Mouse (Mus musculus) layer of hippocampus, adult 9-10 months (tissue): Measurements from ENCODE around the gene Ahcy.
"Not testable (repeated sequence)": the region's sequence is repeated elsewhere in the genome, so short reads cannot be mapped to it uniquely, and the experiment has no call there.

Source experiments
- DNase-seq: peaks from one replicate; pipeline ENCODE4 v3.0.0; 2022; ENCODE audit warnings: low spot score

Ahcy gene

DNA sequence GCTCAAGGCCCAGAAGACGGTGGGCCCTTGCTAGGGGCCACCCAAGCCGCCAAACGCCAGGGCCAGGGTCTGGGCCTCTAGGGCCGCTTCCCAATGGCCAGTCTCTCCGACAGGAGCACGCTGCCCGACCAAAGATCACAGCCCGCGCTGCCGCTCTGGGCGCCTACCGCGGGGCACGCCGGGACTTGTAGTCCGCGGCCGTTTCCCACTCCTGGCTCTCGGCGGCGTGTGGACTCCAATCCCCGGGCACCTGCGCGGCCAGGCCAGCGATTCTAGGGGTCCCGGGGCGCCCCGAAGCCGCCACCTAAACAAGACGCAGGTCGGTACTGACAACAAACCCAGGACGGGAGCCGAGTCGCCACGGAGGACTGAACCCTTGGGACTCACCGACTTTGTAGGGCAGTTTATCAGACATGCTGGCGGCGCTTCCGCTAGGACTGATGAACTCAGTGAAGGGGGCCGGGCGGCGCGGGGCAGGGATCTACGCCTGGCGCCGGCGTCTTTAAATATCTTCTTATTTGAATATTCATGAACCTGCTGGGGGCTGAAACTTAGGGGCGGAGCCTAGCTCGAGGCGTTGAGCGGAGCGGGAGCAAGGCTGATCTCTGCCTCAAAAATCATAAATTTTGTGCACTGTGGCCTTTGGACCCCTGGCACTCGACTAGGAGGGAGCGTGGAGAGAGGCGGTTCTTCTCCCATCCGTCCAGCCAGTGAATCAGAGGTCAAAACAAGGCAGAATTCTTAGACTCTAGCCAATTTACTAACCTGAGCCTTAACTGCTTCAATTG, at the start of gene Ahcy:
TSS of gene Ahcy (minus strand) at position 520 of the 788 bp plus-strand sequence.
- peak; percentile 82 for DNase-seq

DNA sequence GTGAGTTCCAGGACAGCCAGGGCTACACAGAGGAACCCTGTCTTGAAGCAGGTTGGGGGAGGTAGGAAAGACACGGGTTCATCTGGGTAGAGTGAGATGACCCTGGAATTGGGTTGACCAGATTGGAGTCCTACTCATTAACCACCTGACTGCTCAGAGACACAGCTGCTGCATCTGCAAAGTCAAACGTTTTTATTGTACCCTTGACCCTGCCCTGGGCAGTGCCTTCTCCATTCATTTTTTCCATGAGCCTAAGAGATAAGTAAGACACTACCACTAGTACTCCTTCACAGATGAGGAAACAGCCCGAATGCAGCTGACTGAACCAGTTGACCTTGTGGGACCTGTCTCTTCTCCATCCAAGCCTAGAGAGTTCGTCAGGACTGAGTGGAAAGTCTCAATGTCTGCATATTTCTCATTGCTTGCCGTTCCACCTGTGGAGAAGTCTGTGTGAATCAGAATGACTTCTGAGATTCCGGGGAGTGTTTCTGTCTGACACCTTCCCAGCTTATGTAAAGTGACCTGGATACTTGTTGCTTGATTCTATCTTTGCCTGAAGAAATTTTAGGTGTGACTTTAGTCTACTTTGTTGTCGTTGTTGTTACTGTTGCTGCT, 41.0 kb upstream of the Ahcy start:
- no peak for DNase-seq

DNA sequence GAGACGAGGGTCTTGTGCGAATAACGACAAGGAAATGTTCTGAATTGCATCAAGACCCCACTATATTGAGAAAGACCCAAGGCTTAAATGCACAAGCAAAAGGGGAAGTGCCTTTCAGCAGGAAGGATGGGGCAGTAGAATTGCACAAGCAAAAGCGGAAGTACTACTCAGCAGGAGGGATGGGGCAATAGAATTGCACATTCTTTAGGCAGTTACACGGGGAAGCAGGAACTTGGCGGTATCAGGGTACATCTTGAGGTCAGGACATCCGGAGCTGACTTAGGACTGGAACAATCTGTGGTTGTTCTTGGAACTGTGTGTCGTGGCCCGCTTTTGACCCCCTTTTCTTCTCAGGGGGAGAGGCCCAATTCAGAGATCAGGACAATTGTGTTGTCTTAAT, 33.0 kb upstream of the Ahcy start:
- not testable (repeated sequence) for DNase-seq

DNA sequence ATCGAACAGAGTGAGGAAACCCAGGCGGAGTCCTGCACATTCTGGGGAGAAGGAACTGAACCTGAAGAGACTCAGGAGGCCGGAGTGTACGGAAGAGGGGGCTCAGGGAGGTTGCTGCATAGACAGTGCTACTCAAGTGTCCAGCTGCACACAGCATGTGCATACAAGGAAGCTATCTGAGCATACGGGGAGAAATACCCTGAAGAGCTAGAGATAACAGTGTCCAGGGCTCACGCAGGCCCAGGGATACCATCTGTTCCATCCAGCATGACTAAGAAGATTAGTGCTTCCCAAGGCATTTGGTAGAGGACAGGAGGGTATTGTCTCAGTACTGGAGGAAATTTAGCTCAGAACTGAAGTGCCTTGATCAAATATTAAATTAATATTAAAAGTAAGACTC, 29.3 kb upstream of the Ahcy start:
- no peak for DNase-seq

DNA sequence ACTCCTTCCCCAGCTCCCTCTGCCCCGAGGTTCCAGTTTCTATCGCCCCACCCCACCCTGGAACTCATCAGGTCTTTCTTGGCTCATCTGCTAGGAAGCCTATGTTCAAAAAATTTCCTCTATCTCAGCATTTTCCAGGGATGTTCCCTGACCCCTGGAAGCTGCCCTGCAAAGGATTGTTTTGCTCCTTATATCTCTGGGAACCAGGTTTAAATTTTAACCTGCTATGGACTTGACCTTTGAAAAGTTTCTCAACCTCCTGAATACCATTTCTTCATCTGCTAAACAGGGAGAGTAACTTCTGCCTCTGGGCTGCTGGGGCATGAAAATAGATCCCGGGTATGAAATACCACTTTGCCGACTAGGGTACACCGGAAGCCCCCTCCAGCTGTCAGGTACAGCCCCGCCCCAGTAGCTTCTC, 27.5 kb upstream of the Ahcy start:
- no peak for DNase-seq

DNA sequence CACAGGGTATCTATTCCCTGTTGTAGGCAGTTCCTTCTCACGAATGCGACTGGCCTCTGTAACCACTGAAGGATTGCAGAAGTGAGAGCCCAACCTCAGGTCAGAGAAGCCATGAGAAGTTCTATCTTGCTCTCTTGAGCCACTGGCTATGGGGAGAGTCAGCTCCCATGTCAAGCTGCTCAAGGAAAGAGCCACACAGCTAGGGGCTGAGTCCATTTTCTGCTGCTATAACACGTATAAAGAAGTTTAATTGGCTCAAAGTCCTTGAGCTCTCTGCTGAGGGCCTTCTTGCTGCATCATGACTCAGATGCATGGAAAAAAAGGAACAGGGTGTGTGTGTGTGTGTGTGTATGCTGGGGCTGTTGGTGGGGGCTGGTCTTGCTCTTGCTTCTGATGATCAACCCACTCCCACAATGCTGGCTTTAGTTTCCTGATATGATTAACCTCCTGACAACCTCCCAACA, 26.5 kb upstream of the Ahcy start:
- no peak for DNase-seq

DNA sequence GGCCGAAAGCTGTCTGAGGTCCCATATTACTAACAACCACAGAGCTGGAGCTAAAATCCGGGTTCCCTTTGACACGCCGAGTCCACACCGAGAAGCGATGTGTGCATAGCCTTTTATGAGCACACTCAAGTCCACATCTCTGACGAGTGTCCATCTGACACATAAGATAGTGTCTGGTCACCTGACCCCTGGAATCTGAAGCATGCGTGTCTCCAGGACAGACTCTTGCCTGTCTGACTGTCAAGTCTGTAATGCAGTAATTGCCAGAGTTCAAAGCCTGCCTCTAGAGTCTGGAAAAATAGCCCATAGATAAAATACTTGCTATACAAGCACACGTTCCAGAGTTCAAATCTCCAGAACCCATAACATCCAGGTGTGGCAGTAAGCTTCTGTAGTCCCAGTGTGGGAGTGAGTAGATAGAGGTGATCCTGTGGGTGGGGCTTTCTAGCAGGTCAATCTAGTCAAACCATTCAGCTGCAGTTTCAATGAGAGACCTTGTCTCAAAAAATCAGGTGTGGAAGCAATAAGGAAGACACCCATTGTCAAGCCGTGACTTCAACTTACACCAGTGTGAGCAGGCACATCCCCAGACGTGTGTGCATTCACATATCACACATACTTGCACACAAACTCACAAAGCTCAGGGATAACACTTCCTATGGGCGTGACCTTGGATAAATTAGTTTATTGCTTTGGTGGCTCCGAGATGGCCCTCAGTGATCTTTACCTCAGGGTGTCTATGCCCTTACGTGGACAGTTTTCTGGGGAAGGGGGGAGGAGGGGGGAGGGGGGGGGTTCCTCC, 25.9 kb upstream of the Ahcy start:
- no peak for DNase-seq

DNA sequence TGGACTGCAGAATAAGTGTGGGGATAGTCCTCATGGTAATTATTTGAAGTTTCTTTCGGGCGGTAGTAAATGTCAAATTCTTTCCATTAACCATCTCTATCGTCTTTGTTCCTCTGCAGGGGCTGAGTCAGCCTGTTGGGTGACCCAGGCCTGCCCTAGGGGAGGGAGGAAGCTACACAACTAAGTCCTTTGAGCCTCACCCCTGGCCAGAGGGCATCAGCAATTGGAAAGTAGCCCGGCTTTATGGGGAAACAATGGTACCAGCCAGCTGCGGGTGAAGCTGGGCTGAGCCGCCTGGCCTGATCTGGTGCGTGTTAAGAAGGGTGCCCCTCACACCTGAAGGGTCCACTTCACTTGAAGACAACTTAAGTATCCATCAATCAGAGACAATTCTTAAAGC, 25.1 kb upstream of the Ahcy start:
- DNase-seq = no peak

DNA sequence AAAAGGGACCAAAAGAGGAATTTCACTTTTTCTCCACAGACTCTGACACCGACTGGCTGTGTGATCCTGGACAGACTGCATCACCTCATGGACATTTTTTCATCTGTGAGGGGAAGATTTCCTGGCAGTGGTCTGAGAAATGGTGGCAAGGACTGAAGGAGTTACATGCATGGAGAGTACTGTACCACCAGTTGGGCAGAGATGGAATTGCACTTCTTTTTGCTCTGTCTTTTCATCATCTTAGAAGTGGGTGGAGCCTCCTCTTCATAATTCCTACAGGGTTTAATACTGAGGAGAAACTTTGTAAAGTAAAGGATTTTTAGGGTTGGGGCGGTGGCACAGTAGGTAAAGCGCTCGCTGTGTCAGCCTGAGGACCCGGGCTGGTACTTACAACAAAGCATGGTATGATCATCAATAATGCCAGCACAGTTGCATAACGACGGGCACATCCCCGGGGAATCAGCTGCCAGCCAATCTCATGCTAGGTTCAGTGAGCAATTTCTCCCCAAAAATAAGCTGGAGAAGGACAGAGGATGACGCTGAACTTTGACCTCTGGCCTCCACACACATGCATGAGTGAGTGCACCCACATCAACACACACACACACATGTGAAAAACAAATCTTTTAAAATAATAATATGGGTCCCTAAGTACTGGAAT, 24.6 kb upstream of the Ahcy start:
- DNase-seq = no peak

DNA sequence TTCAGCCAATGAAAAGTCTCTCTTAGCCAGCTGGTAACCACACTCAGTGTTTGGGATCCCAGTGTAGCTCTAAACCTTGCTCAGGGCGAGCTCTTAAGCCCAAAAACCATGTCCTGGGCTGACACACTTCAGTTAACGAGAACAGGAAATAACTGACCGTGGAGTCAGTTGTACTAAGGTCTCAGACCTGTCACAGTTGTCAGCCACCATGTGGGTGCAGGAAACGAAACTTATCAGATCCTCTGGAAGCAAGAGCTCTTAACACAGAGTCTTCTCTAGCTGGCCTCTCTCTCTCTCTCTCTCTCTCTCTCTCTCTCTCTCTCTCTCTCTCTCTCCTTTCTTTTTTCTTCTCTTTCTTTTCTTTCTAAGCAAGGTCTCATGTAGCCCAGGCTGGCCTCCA, 19.1 kb upstream of the Ahcy start:
- DNase-seq = no peak

DNA sequence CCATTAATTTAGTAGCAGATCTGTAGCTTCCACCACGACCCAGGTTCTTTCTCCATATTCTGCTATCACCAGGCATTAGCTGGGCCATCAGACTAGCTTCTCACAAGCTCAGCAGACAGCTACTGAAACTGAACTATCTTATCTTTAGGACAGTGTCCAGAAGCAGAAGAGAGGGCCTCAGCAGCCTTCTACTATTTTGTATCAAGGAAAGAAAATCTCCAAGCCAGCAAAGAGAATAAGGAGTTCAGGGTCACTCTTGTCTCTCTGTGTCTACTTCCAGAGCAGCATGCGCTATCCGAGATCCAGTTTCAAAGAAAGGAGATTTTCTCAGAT, 17.4 kb upstream of the Ahcy start:
- no peak for DNase-seq

DNA sequence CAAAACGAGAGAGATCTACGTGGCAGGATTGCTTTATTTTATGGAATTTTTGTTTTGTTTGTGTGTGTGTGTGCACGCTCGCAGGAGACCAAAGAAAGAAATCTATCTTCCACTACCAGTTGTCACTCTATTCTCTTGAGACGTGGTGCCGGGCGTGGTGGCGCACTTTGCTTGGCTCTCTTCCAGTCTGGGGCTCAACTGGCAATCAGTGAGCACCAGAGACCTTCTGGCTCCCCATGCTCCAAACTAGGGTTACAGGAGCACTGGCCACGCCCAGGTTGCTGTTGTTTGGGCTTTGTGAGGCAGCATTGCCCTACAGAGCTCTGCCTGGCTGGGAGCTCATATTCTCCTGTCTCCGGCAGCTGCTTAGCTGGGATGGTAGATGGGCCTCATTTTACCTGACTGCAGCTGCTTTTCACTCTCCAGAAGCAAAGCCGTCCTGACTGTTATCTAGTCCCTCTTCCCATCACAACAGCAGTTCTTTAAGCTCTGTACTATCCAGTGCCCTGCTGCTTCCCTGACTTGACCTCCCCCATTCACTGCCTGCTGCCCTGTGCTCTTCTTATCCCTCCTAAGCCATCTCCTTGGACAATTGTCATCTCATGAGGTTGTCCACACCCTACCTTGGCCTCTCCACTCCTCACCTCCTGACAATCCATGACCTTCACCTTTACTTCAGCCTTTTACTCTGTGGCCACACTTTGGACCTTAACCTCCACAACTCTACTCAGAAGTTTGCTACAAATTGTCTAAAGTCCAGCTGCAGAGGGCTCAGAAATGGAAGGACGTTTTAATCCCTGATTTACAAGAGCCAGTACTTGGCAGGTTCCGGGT, 16.8 kb upstream of the Ahcy start:
- no peak for DNase-seq

DNA sequence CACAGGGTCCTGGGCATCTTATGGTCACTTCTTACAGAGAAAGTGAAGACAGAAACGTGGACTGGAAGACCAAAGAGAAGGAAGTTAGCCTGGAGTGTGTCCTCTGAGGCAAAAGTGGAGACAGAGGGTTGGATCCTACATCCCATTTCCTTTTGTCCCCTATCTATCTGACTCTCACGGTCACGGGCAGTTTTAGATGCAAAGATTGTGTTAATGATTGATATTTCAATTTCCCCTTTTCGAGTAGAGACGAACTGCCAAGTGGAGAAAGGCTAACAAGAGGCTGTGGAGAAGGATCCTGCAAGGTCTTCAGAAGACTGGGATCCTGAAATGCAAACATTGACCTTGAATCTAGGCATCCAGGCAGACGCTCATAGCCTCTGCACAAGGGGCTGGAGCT, 14.0 kb upstream of the Ahcy start:
- DNase-seq = no peak

DNA sequence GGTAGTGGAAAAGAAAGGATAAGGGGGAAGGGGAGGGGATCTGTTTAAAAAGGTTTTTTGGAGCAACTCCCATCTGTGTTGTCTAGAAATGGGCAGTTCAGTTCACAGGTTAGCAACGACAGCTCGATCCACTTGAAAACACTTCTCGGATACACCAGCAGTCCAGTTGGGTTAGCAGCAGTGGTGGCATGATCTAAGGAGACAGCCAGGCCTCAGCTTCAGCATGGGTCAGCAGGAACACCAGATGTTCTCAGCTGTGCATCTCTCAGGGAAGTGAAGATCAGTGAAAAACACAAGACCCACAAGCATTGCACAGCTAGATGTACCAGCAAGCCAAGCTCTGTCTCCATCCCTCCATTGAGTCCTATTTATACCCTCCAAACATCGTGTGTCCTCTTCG, 12.0 kb upstream of the Ahcy start:
- no peak for DNase-seq

DNA sequence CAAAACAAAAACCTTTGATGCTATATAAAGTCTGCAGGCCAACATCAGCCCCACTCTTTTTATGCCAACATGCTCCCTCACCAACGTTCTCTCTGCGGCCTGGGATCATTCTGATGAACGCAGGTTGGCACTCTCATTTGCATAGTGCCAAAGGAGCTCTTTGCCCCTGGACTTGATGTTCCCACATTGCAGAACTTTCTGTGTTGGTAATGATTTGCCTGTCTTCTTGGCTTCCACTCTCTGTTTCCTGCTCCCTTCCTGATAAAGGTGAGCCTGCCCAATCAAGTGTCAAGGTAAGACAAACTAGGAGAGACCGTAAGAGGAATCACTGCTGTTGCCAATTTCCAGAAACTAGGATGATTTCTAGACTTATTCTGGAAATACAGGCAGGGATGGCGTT, 10.2 kb upstream of the Ahcy start:
- no peak for DNase-seq

DNA sequence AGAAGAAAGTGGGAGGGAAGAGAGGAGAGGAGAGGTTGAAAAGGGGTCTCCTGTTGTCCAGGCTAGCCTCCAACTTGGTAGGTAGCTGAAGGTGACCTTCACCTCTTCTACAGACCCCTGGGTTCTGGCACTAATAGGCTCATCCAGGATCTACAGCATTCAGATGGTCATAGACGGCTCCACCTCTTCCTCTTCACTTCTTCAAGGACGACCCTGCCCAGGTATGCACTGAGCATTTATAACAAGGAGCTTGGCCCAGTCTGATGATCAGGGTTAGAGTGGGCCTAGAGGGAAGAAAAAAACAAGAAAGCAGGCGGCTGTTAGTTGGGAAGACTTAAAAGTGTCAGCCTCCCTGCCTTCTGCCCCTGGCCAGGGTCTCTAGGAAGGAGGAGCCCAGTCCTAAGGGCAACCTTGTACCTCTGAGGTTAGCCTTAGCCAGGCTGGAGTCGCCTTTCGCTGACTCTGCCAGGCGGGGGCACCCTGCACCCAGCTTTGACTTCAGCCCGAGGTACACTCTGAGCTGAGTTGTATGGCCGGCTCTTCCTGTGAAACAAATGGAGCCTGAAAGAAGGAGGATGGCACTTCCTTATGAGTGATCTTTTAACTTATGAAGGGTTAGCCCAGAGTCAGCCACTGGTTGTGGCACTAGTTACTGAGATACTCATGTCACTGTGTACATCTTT, 8.0 kb upstream of the Ahcy start:
- DNase-seq = no peak

DNA sequence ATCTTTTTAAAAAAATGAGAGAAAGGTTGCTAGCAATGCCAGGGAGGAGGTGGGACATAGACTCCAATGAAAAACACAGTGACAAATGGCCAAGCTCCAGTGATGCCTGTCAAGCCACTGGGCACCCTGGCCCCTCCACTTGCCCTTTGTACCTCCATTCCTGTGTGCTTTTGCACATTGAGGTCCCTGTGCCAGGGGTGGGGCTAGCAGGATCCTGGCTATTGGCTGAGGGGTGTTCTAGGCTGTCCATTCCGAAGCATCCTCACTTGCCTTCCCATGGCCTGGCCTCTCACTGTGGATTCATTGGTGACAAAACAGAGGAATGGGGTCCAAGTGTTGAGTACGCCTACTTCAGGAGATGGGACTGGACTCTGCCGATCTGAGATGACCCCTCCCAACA, 6.8 kb upstream of the Ahcy start:
- DNase-seq = no peak

DNA sequence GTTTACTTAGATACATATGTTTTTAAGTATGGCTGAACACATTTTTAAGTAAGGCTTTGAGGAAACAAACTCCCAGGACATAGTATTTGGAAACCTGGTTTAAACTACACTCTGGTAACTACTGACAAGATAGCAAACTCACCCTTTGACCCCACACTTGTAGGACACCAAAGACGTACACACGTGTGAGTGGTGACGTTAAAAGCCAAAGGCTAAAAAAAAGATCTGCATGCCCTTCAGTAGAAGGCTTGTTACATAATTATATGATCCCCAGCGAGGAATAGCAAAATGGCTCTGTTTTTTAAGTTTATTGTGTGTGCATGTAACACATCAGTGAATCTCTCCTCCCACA, 5.9 kb upstream of the Ahcy start:
- DNase-seq = no peak

DNA sequence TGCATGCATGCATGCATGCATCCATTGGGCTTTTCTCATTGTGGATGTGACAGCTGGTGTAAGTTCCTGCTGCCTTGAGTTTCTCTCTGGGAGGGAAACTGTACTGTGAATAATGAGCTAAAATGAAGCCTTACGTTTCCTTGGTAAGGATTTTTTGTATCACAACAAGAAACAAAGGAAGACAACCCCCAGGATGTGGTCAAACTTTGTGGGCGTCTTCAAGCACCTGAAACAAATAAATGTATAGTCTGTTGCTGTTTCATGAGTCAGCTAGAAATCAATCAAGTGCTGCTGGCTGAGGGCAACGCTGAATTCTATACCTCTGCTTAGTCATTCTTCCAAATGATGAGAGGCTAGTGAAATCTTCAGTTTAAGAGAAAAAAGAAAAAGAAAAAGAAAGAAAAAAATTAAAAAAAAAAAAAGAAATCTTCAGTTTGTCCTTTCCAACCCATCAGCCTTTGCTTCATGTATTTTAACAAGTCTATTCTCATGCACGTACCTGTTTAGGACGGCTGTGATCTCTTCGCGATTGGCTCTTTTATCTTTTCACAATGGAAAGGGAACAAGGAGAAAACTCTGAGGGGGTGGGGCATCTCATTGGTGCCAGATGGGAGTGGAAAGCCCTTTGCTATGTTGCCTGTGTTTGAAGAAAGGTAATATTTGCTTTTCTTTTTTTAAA, 5.3 kb upstream of the Ahcy start:
- no peak for DNase-seq

DNA sequence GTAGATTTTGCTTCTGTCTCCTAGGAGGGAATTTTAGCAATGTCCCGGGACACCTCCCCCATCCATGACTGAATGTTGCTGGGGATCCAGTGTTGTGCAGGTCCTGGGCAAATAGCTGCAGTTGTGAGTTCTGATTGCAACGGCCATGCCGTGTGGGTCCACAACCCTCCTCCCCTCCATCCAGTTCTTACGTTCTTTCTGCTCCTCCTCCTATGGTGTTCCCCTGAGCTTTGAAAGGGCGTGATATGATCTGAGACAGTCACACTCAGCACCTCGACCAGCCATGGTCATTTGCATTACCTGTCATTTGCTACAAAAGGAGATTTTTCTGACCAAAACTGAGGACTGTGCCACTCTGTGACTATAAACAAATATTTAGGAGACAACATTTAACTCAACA, 1.4 kb upstream of the Ahcy start:
- DNase-seq = no peak
